Mouse (Mus musculus): ENCODE data around the gene Cyp46a1. TPM values are rescaled to one million over a fixed set of nuclear protein-coding genes. Genes with fewer than 3 reads are reported as not detected.
A peak's percentile ranks its signal among the peaks of the same experiment; 100 is the strongest.

Cyp46a1 gene
- total RNA-seq, 2 experiments from 2014 or later, result 0.10 to 0.25 TPM

- Histone ChIP-seq H3K4me3 (no peak overlapping the region), H3K27ac (no peak overlapping the region)
- intact Hi-C loops (cut with DNase I), result no loop called here
- no peak for TF ChIP-seq CTCF (IDR thresholded peaks at IDR 0.05)
- DNase-seq, result no peak
Observed at GRCm38 (mm10) chr12:108305172-108305571, 29.0 kb upstream of the Cyp46a1 start.

- intact Hi-C loops (cut with DNase I), result no loop called here
- TF ChIP-seq CTCF (IDR thresholded peaks at IDR 0.05), result peak; percentile 32
- peak within 1 kb of the TSS; percentile 85 for H3K27ac ChIP-seq
- peak within 1 kb of the TSS; percentile 81 for H3K4me3 ChIP-seq
- DNase-seq, result peak; percentile 71
Observed at GRCm38 (mm10) chr12:108305812-108306794, 28.1 kb upstream of the Cyp46a1 start, which contains the start of gene Hhipl1. Gene Hhipl1 (plus strand): TSS chr12:108306270.

GRCm38 (mm10) chr12:108307553-108307952, 26.6 kb upstream of the Cyp46a1 start:
- peak; percentile 70 for DNase-seq
- intact Hi-C loops (cut with DNase I), result no loop called here
- peak overlapping the region; percentile 17; the same call in 1 of the 2 replicates for H3K4me3 ChIP-seq
- TF ChIP-seq CTCF (IDR thresholded peaks at IDR 0.05), result peak; percentile 76
- peak overlapping the region; percentile 75; the same call in 1 of the 2 replicates for H3K27ac ChIP-seq

- TF ChIP-seq CTCF (IDR thresholded peaks at IDR 0.05), result no peak
- peak overlapping the region; percentile 75 for H3K27ac ChIP-seq
- no peak overlapping the region for H3K4me3 ChIP-seq
- peak; percentile 74 for DNase-seq
- intact Hi-C loops (cut with DNase I), result no loop called here
Observed at GRCm38 (mm10) chr12:108308363-108308856, 25.8 kb upstream of the Cyp46a1 start.

- Histone ChIP-seq H3K27ac (peak overlapping the region; percentile 75), H3K4me3 (no peak overlapping the region)
- DNase-seq, result peak; percentile 70
- intact Hi-C loops (cut with DNase I), result no loop called here
- TF ChIP-seq CTCF (IDR thresholded peaks at IDR 0.05), result no peak
Observed at GRCm38 (mm10) chr12:108309116-108309794, 24.9 kb upstream of the Cyp46a1 start.

GRCm38 (mm10) chr12:108310041-108310440, 24.1 kb upstream of the Cyp46a1 start:
- DNase-seq, result no peak
- intact Hi-C loops (cut with DNase I), result no loop called here
- Histone ChIP-seq H3K27ac (peak overlapping the region; percentile 72), H3K4me3 (no peak overlapping the region)
- no peak for TF ChIP-seq CTCF (IDR thresholded peaks at IDR 0.05)

GRCm38 (mm10) chr12:108310456-108311027, 23.6 kb upstream of the Cyp46a1 start:
- TF ChIP-seq CTCF (IDR thresholded peaks at IDR 0.05), result no peak
- no peak for DNase-seq
- intact Hi-C loops (cut with DNase I), result no loop called here
- Histone ChIP-seq H3K27ac (peak overlapping the region; percentile 72; the same call in 1 of the 2 replicates), H3K4me3 (no peak overlapping the region)

- Histone ChIP-seq H3K27ac (no peak overlapping the region), H3K4me3 (no peak overlapping the region)
- intact Hi-C loops (cut with DNase I), result no loop called here
- TF ChIP-seq CTCF (IDR thresholded peaks at IDR 0.05), result no peak
- no peak for DNase-seq
Observed at GRCm38 (mm10) chr12:108311741-108312290, 22.4 kb upstream of the Cyp46a1 start.

- H3K27ac ChIP-seq, result no peak overlapping the region
- H3K4me3 ChIP-seq, result no peak overlapping the region
- TF ChIP-seq CTCF (IDR thresholded peaks at IDR 0.05), result no peak
- intact Hi-C loops (cut with DNase I), result no loop called here
- DNase-seq, result no peak
Observed at GRCm38 (mm10) chr12:108312432-108312851, 21.7 kb upstream of the Cyp46a1 start.

GRCm38 (mm10) chr12:108313244-108313772, 20.9 kb upstream of the Cyp46a1 start:
- no peak overlapping the region for H3K27ac ChIP-seq
- intact Hi-C loops (cut with DNase I), result no loop called here
- TF ChIP-seq CTCF (IDR thresholded peaks at IDR 0.05), result no peak
- H3K4me3 ChIP-seq, result no peak overlapping the region
- DNase-seq, result no peak

GRCm38 (mm10) chr12:108315818-108316217, 18.4 kb upstream of the Cyp46a1 start:
- no peak for DNase-seq
- H3K27ac ChIP-seq, result no peak overlapping the region
- intact Hi-C loops (cut with DNase I), result no loop called here
- no peak overlapping the region for H3K4me3 ChIP-seq
- no peak for TF ChIP-seq CTCF (IDR thresholded peaks at IDR 0.05)

- TF ChIP-seq CTCF (IDR thresholded peaks at IDR 0.05), result no peak
- DNase-seq, result no peak
- intact Hi-C loops (cut with DNase I), result no loop called here
- Histone ChIP-seq H3K4me3 (no peak overlapping the region), H3K27ac (no peak overlapping the region)
Observed at GRCm38 (mm10) chr12:108316655-108317054, 17.5 kb upstream of the Cyp46a1 start.
